Mouse (Mus musculus): Measurements from ENCODE around the gene Man1c1. TPM values are rescaled to one million over a fixed set of nuclear protein-coding genes. Genes with fewer than 3 reads are reported as not detected.

Gene Man1c1
- polyA plus RNA-seq, 1 experiment = 2.5 TPM

- no peak overlapping the region for H3K27ac ChIP-seq (replicated peaks; ENCODE audit: low read depth, low read length)
- no peaks in the 10 kb centered on the region for H3K4me1 ChIP-seq (ENCODE audit: control insufficient read depth, insufficient read depth, insufficient read length, low read length)
- no peak overlapping the region for H3K4me3 ChIP-seq (ENCODE audit: insufficient read depth, low read depth, low read length)
Measured at GRCm38 (mm10) chr4:134563624-134564023, 140.5 kb downstream of the Man1c1 start.

DNA sequence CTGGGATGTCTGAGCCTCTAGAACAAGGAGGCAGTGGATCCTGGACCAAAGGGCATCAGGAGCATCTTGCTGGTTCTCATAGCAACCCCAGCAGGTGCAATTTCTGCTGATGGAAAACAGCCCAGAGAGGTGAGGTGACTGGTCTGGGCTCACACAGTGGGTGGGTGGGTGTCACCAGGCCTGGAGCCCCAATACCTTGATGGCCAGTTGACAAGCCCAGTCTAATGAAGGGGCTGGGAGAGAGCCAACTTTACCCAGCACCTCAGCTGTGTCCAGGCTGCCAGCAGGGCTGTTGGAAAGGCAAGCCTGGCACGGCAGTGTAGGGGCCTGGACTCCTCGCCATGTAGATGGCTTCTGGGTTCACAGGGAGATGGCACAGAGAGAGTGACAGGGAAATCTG is 142.1 kb downstream of the Man1c1 start:
- Histone ChIP-seq H3K4me3 (ENCODE audit: insufficient read depth, low read depth, low read length) (no peak overlapping the region), H3K27ac (replicated peaks; ENCODE audit: low read depth, low read length) (no peak overlapping the region), H3K4me1 (ENCODE audit: control insufficient read depth, insufficient read depth, insufficient read length, low read length) (peaks cover 3% of the 10 kb centered on the region; the same call in 1 of the 2 replicates)

GRCm38 (mm10) chr4:134560699-134561098 is 143.4 kb downstream of the Man1c1 start:
- H3K4me1 ChIP-seq (ENCODE audit: control insufficient read depth, insufficient read depth, insufficient read length, low read length) = peaks cover 3% of the 10 kb centered on the region; the same call in 1 of the 2 replicates
- H3K27ac ChIP-seq (replicated peaks; ENCODE audit: low read depth, low read length) = no peak overlapping the region
- no peak overlapping the region for H3K4me3 ChIP-seq (ENCODE audit: insufficient read depth, low read depth, low read length)

- H3K4me1 ChIP-seq (ENCODE audit: control insufficient read depth, insufficient read depth, insufficient read length, low read length) = peaks cover 3% of the 10 kb centered on the region; the same call in 1 of the 2 replicates
- H3K4me3 ChIP-seq (ENCODE audit: insufficient read depth, low read depth, low read length) = no peak overlapping the region
- no peak overlapping the region for H3K27ac ChIP-seq (replicated peaks; ENCODE audit: low read depth, low read length)
Measured at GRCm38 (mm10) chr4:134559154-134559553, 144.9 kb downstream of the Man1c1 start.

GRCm38 (mm10) chr4:134558570-134559113 is 145.4 kb downstream of the Man1c1 start:
- peaks cover 3% of the 10 kb centered on the region; the same call in 1 of the 2 replicates for H3K4me1 ChIP-seq (ENCODE audit: control insufficient read depth, insufficient read depth, insufficient read length, low read length)
- H3K27ac ChIP-seq (replicated peaks; ENCODE audit: low read depth, low read length) = no peak overlapping the region
- no peak overlapping the region for H3K4me3 ChIP-seq (ENCODE audit: insufficient read depth, low read depth, low read length)

DNA sequence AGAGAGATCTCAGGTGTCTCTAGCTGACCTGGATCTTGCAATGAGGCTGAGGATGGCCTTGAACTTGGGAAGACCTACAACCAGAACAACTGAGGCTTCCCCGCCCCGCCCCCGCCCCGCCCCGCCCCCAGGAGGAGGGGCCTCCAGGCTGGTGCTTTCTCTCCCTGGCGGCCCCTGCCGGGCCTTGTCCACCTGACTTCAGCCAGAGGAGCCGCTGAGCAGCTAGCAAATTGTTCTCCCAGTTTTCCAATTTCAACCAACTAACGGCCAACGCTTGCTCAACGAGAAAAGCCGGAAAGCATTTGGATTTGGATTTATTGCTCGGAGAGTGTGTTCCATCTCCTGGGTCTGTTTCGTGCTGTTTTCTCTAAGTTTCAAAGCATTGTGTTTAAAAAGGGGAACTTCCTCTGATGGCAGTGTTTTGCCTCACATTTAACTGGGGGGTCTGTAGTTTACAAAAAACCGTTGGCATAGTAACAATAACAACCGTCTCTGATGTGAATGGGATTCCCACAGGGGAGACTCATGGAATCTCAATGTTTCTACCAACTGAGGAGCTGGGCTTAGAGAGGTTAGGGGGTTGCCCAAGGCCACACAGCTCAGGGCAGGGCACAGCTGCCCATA is 146.4 kb downstream of the Man1c1 start:
- peak overlapping the region; percentile 16; the same call in 1 of the 2 replicates for H3K27ac ChIP-seq (replicated peaks; ENCODE audit: low read depth, low read length)
- H3K4me1 ChIP-seq (ENCODE audit: control insufficient read depth, insufficient read depth, insufficient read length, low read length) = peaks cover 3% of the 10 kb centered on the region; the same call in 1 of the 2 replicates
- H3K4me3 ChIP-seq (ENCODE audit: insufficient read depth, low read depth, low read length) = no peak overlapping the region

GRCm38 (mm10) chr4:134555956-134556580 is 148.0 kb downstream of the Man1c1 start:
- no peak overlapping the region for H3K4me3 ChIP-seq (ENCODE audit: insufficient read depth, low read depth, low read length)
- no peak overlapping the region for H3K27ac ChIP-seq (replicated peaks; ENCODE audit: low read depth, low read length)
- peaks cover 3% of the 10 kb centered on the region; the same call in 1 of the 2 replicates for H3K4me1 ChIP-seq (ENCODE audit: control insufficient read depth, insufficient read depth, insufficient read length, low read length)

GRCm38 (mm10) chr4:134553631-134554030 is 150.5 kb downstream of the Man1c1 start:
- H3K27ac ChIP-seq (replicated peaks; ENCODE audit: low read depth, low read length) = no peak overlapping the region
- peaks cover 3% of the 10 kb centered on the region; the same call in 1 of the 2 replicates for H3K4me1 ChIP-seq (ENCODE audit: control insufficient read depth, insufficient read depth, insufficient read length, low read length)
- H3K4me3 ChIP-seq (ENCODE audit: insufficient read depth, low read depth, low read length) = no peak overlapping the region

GRCm38 (mm10) chr4:134551494-134552316 is 152.4 kb downstream of the Man1c1 start, which contains the start of gene Selenon:
Gene Selenon, minus strand, starts transcription at chr4:134552166.
- Histone ChIP-seq H3K27ac (replicated peaks; ENCODE audit: low read depth, low read length) (0 out of 2 replicates have a peak within 1 kb of the TSS, but pooled peaks have one; percentile 21), H3K4me1 (ENCODE audit: control insufficient read depth, insufficient read depth, insufficient read length, low read length) (peaks cover 6% of the 10 kb centered on the region), H3K4me3 (ENCODE audit: insufficient read depth, low read depth, low read length) (peak within 1 kb of the TSS; percentile 88)

- Histone ChIP-seq H3K4me1 (ENCODE audit: control insufficient read depth, insufficient read depth, insufficient read length, low read length) (peaks cover 6% of the 10 kb centered on the region), H3K27ac (replicated peaks; ENCODE audit: low read depth, low read length) (no peak overlapping the region), H3K4me3 (ENCODE audit: insufficient read depth, low read depth, low read length) (no peak overlapping the region)
Measured at GRCm38 (mm10) chr4:134549899-134550298, 154.2 kb downstream of the Man1c1 start.

- H3K4me3 ChIP-seq (ENCODE audit: insufficient read depth, low read depth, low read length) = no peak overlapping the region
- peak overlapping the region; percentile 32 for H3K27ac ChIP-seq (replicated peaks; ENCODE audit: low read depth, low read length)
Measured at GRCm38 (mm10) chr4:134548169-134548938, 155.7 kb downstream of the Man1c1 start.

GRCm38 (mm10) chr4:134546814-134547705 is 157.0 kb downstream of the Man1c1 start:
- H3K4me3 ChIP-seq (ENCODE audit: insufficient read depth, low read depth, low read length) = no peak overlapping the region
- 0 out of 2 replicates have a peak overlapping the region, but pooled peaks have one; percentile 6 for H3K27ac ChIP-seq (replicated peaks; ENCODE audit: low read depth, low read length)
- peaks cover 6% of the 10 kb centered on the region for H3K4me1 ChIP-seq (ENCODE audit: control insufficient read depth, insufficient read depth, insufficient read length, low read length)

More at GRCm38 (mm10) chr4:134548169-134548938, 155.7 kb downstream of the Man1c1 start:
- peaks cover 6% of the 10 kb centered on the region for H3K4me1 ChIP-seq (ENCODE audit: control insufficient read depth, insufficient read depth, insufficient read length, low read length)

DNA sequence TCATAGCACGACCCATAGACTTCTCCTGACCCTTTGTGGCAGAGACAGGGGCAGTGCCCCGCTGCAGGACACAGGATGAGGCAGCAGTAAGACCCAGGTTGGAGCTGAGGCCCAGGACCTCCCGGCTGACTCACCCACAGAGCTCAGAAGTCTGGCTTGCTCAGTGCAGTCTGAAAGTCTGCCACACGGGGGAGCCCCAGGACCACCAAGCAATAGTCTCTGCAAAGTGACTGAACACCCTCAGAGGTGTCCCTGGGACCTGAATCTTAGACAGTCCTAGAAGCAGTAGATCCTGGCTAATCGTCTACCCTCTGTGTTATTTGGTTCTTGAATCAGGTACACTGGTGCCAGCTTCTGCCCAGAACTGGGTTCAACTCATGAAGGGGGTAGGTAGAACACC is 160.8 kb downstream of the Man1c1 start:
- Histone ChIP-seq H3K4me3 (ENCODE audit: insufficient read depth, low read depth, low read length) (no peak overlapping the region), H3K4me1 (ENCODE audit: control insufficient read depth, insufficient read depth, insufficient read length, low read length) (peaks cover 6% of the 10 kb centered on the region), H3K27ac (replicated peaks; ENCODE audit: low read depth, low read length) (no peak overlapping the region)
